Mouse (Mus musculus): ENCODE results near the gene Gm20390. TPM values are rescaled to one million over a fixed set of nuclear protein-coding genes. Genes with fewer than 3 reads are reported as not detected.
"Not testable (repeated sequence)": the region's sequence is repeated elsewhere in the genome, so short reads cannot be mapped to it uniquely, and the experiment has no call there.

The Gm20390 gene
- polyA plus RNA-seq, 1 experiment, result 54.1 TPM

- 31% methylated on average over 6 of the region's 6 CpGs for WGBS
- DNase-seq (ENCODE audit: low read depth, low spot score), result no peak
Measured at GRCm38 (mm10) chr11:93968848-93969128, 695 bp upstream of the Gm20390 start.

GRCm38 (mm10) chr11:93967381-93967780 lies 712 bp downstream of the Gm20390 start:
- no peak for DNase-seq (ENCODE audit: low read depth, low spot score)
- 2% methylated on average over 11 of the region's 11 CpGs for WGBS

DNA sequence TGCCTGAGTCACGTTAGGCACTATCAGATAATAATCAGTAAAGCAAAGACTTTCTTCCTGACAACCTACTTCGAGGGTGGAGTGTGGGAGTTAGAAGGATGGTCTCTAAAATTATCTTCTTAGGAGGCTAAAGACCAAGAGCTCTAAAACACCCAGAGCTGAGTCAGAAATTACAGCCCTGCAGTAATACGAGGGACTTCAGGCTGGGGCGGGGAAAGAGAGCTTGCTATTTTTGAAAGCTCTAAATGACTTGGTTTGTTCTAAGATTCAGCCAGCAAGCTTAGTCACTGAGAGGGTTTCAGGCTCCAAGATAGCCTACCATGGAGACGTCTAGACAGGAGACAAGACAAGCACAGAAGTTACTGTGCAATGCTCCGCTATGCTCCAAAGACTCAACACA lies 2.7 kb downstream of the Gm20390 start:
- no peak for DNase-seq (ENCODE audit: low read depth, low spot score)
- WGBS, result 85% methylated on average over 6 of the region's 6 CpGs

DNA sequence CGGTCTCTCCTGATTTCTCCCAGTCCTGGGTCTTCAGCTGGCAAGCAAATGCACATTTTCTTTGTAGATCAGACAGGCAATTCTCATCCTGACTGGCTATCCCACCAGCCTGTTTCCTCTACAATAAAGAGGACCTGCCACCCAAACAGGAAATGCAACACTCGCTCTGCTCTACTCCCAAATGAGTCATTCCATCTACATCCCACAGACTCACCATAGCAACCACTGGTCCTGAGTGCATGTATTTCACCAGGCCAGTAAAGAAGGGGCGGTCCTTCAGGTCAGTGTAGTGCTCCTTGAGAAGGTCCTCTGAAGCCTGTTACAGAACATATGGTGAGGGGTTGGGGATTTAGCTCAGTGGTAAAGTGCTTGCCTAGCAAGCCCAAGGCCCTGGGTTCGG lies 5.1 kb downstream of the Gm20390 start:
- WGBS, result 84% methylated on average over 4 of the region's 4 CpGs

DNA sequence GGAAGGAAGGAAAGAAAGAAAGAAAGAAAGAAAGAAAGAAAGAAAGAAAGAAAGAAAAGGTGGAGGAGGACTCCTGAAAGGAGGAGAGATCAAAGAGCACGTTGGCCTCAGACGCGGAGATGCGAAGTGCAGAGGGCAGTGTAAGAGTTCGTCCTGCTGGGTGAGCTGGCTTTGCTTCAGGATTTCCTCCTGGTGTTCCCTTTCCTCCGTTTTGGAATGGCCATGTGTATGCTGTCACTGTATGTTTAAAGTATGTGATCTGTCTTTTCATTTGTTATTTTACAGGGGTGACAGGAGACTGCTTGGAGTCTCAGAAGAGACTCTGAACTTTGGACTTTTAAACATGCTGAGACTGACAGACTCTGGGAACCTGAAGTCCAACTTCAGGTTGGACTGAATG lies 6.6 kb downstream of the Gm20390 start:
- DNase-seq (ENCODE audit: low read depth, low spot score), result no peak
- 77% methylated on average over 6 of the region's 6 CpGs for WGBS

More for the DNA sequence above, 5.1 kb downstream of the Gm20390 start:
- no peak for DNase-seq (ENCODE audit: low read depth, low spot score)

GRCm38 (mm10) chr11:93957746-93958145 lies 10.3 kb downstream of the Gm20390 start:
- DNase-seq (ENCODE audit: low read depth, low spot score), result no peak
- WGBS, result 87% methylated on average over 4 of the region's 4 CpGs

DNA sequence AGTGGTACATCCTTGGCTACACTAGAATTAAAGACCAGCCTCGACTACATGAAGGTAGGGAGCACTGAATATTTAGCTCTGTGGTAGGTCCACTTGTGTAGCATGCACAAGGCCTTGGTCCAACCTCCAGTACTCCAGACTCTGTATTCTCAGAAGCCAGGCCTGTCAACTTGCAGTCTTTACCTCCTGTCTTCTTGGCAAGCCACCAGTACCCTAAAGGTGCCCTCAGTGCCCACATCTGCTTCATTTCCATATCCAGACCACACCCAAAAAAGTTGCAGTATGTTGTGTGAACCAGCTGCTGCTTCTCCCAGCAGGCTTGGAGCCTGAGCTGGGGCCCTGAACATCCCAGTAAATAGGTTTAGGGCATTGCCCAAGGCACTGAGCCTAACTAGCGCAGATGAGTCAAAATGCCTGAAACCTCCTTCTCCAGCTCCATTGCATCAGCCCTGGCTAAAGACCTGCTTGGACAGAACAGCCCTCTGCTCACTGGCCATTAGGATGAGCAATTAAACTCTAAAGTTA lies 11.0 kb downstream of the Gm20390 start:
- WGBS, result 76% methylated on average over 2 of the region's 2 CpGs
- DNase-seq (ENCODE audit: low read depth, low spot score), result no peak

DNA sequence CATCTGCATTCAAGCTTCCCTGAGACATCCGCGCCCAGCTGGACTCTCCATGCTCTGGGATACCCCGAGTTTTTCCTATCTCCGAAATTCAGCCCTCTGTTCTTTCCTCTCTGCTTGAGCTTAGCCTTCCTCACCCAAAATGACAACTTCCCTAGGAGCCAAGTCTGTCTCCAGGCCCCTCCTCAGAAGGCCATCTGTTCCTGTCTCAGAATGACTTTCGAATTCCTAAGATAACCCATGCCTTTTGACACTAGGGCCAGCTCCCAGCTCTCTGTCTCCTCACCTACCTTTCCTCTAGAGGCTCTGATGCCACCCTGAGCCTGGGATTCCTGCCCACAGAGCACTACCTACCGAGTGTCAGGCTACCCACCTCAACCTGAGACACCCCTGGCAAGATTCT lies 11.9 kb downstream of the Gm20390 start, which contains the start of gene Nme2:
TSS of gene Nme2 (minus strand) at position 101 of the 400 bp plus-strand sequence.
- DNase-seq (ENCODE audit: low read depth, low spot score), result no peak
- under 1% methylated on average over 6 of the region's 6 CpGs for WGBS

DNA sequence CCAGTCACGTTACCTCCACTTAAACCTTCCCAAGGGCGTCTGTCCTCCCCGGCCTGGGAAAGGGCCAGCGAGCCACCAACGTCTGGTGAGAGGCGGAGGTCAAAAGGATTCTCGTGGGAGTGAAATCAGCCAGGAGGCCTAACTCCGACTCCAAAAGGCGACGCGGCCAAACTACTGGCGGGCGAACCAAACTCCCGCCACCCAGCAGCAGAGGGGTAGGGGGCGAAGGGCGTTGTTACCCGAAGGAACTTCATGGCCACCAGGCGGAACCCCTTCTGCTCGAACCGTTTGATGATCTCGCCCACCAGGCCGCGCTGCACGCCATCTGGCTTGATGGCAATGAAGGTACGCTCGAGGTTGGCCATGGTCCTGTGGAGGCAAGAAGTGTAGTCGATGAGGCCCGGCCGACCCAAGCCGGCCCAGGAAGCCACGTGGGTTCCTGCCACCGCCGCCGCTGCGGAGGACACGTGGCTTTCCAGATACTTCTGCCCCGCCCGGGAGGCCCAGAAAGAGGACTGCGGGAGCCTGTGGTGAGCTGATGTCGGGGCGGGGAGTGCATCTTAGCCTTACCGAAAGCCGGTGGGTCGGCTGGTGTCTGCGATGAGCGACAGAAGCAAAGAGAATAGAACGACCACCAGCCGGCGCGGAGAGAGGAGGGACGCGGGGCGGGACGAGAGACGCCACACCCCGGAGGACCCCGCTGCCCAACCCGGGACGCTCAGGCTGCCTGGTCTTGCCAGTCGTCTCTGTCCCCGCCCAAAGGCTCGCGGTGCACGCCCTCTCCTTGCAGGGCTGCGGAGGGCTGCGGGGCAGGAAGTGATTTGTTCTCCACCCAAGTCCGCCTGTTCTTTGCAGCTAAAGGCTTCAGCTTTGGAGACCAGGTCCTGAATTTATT lies 12.6 kb downstream of the Gm20390 start:
- peak; percentile 73 for DNase-seq (ENCODE audit: low read depth, low spot score)
- under 1% methylated on average over 67 of the region's 67 CpGs for WGBS

DNA sequence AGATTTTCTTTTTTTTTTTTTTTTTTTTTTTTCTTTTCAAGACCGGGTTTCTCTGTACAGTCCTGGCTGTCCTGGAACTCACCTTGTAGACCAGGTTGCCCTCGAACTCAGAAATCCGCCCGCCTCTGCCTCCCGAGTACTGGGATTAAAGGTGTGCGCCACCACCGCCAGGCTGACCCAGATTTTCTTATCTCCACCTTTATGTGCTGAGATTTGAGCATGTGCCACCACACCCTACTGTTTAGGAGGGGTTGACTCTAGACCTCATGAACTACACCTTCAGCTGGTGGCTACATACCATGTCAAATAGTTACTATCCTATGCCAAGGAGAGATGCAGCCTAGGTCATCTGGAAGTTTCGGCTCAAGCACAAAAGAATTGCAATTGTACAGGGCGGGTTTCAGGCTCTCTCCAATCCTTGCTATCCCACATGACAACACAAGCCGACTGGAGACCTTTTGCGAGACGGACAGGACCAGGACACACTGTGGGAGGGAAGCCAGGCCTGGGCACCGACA lies 13.3 kb downstream of the Gm20390 start:
- no peak for DNase-seq (ENCODE audit: low read depth, low spot score)
- 21% methylated on average over 13 of the region's 13 CpGs for WGBS

- DNase-seq (ENCODE audit: low read depth, low spot score), result no peak
- WGBS, result 77% methylated on average over 5 of the region's 5 CpGs
Measured at GRCm38 (mm10) chr11:93952376-93952775, 15.7 kb downstream of the Gm20390 start.

DNA sequence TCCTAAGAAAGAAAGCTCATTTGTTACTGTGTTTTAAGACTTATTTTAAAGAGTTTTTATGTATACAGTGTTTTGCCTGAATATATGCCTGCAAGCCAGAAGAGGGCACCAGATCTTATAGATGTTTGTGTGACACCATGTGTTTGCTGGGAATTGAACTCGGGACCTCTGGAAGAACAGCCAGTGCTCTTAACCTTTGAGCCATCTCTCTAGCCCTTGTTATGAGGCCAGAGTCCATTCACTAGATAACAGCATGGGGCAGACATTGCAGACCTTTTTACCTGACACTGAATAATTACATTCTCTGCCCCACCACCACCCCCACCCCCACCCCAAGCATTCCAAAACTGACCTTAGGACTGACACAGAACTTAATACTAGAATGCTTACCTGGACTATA lies 18.0 kb downstream of the Gm20390 start:
- DNase-seq (ENCODE audit: low read depth, low spot score), result no peak
- WGBS, result 49% methylated on average over 1 of the region's 1 CpGs

GRCm38 (mm10) chr11:93948887-93949567 lies 19.1 kb downstream of the Gm20390 start:
- no peak for DNase-seq (ENCODE audit: low read depth, low spot score)
- 87% methylated on average over 9 of the region's 9 CpGs for WGBS

- 73% methylated on average over 3 of the region's 3 CpGs for WGBS
Measured at GRCm38 (mm10) chr11:93944986-93945385, 23.1 kb downstream of the Gm20390 start.

DNA sequence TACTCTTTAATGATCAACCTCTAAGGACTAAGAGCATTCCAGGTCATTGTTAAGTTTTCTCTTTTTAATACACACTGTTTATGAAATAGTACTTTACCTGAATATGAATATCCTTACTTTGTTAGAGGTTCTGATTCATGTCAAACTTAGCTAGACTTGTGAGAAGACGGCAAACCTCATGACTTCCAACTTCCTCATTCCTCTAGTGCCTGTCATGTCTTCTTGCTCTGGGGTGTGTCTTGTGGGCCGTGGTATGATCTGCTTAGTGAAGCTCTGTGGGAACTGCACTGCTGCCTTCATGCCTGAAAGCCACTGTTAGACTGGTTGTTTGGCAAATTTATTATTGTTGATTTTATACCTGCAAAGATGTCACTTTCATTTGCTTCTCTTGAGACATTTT lies 27.2 kb downstream of the Gm20390 start:
- 21% methylated on average over 2 of the region's 2 CpGs for WGBS
- no peak for DNase-seq (ENCODE audit: low read depth, low spot score)

More at GRCm38 (mm10) chr11:93944986-93945385, 23.1 kb downstream of the Gm20390 start:
- DNase-seq (ENCODE audit: low read depth, low spot score), result no peak

- no peak for DNase-seq (ENCODE audit: low read depth, low spot score)
Measured at GRCm38 (mm10) chr11:93929106-93929505, 39.0 kb downstream of the Gm20390 start.

GRCm38 (mm10) chr11:93915019-93915418 lies 53.1 kb downstream of the Gm20390 start:
- 96% methylated on average over 2 of the region's 2 CpGs for WGBS
- DNase-seq (ENCODE audit: low read depth, low spot score), result not testable (repeated sequence)

GRCm38 (mm10) chr11:93911603-93912002 lies 56.5 kb downstream of the Gm20390 start:
- 85% methylated on average over 3 of the region's 3 CpGs for WGBS
- DNase-seq (ENCODE audit: low read depth, low spot score), result no peak

- DNase-seq (ENCODE audit: low read depth, low spot score), result no peak
- 61% methylated on average over 9 of the region's 9 CpGs for whole genome bisulfite sequencing
Measured at GRCm38 (mm10) chr11:93908829-93909228, 59.3 kb downstream of the Gm20390 start.

- DNase-seq (ENCODE audit: low read depth, low spot score), result no peak
- 62% methylated on average over 3 of the region's 3 CpGs for WGBS
Measured at GRCm38 (mm10) chr11:93907839-93908238, 60.3 kb downstream of the Gm20390 start.

- DNase-seq (ENCODE audit: low read depth, low spot score), result no peak
- 90% methylated on average over 4 of the region's 4 CpGs for WGBS
Measured at GRCm38 (mm10) chr11:93906834-93907233, 61.3 kb downstream of the Gm20390 start.

Measured in large intestine, adult 2 months (tissue).